Mouse (Mus musculus): ENCODE measurements at regions not wholly inside any gene's neighbourhood (a gene's known extent, or its start where the extent isn't known, plus 50 kb on each side); places are given as distances from the start of the nearest gene placed in this dataset.

GRCm38 (mm10) chr10:25857954-25858616 is 220.0 kb upstream of the Gm9767 start:
- DNase-seq = no peak

DNA sequence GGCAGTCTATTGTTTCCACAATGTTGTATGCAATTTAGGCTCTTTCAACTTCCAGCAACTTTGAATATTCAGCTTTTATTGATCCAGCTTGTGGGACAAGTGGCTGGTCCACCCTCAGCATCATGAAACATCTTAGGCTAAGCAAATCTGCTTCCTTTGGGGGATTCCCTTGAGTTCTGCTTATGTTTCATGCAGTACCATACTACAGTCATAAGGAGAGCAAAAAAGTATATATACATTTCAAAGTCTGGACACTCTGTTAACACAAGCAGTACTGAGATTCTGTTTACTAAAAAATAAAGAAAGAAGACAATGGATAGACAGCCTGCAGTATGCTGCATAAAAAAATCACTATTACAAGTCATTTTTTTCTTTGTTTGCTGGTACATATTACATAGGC is 233.7 kb upstream of the Gm9767 start:
- no peak for DNase-seq

GRCm38 (mm10) chr10:25829275-25829674 is 248.8 kb upstream of the Gm9767 start:
- DNase-seq = no peak

- DNase-seq = no peak
Measured at GRCm38 (mm10) chr10:25804223-25804622, 268.2 kb upstream of the Smlr1 start.

GRCm38 (mm10) chr10:25801499-25801898 is 265.4 kb upstream of the Smlr1 start:
- no peak for DNase-seq

DNA sequence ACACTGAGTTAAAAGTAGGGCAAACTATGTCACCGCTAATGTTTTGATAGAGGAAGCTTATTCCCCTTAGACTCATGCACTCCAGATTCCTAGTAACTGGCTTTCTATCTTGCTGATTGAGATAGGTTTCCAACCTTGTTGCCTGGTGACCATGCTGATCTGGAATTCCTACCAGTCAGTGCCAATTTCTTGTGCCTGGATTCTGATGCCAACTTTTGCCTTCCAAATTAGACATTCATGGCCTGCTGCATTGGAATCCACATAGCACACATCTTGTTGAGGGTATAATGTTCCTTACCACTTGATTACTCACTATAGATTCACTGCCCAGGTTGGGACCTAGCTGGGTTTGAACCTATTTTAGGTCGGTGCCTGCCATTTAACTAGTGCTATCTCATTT is 262.8 kb upstream of the Smlr1 start:
- DNase-seq = no peak

DNA sequence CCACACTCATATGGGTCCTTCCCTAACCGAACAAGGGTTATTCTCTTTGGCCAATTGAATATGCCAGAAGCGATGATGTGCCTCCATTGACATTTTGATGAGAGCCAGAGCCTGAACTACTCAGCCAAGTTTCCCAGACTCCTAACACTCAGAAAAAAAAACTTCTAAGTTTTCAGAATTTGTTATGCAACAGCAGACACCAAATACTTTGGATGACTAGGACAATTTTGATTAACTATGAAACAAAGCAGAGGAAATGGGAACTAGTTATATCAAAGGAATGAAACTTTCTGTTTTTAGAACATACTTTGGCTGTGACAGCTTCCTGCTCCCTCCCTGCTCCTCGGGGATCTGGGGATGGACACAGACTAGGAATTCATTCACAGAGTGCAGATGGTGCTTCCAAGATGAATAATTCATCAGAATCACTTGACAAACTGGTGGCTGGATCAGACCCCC is 254.3 kb upstream of the Smlr1 start:
- no peak for DNase-seq

- no peak for DNase-seq
Measured at GRCm38 (mm10) chr10:25788660-25789059, 252.6 kb upstream of the Smlr1 start.

DNA sequence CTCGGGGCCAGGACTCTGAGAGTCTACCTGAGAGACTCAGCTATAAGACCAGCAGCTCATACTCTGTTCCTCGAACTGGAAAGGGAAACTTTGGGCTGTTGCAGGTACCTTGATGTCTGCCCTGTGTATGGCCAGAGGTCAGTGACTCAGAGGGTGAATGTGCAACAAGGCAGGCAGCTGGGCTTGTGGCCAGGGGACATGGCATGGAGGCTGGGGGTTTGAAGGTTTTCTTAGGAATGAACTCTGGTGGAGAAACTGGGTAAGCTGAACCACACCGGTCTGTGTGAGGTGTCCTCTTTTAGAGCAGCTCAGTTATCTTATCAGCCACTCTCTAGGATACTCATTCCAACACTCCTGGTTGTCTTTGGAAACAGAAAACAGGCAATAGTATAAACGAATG is 251.9 kb upstream of the Smlr1 start:
- DNase-seq = no peak

DNA sequence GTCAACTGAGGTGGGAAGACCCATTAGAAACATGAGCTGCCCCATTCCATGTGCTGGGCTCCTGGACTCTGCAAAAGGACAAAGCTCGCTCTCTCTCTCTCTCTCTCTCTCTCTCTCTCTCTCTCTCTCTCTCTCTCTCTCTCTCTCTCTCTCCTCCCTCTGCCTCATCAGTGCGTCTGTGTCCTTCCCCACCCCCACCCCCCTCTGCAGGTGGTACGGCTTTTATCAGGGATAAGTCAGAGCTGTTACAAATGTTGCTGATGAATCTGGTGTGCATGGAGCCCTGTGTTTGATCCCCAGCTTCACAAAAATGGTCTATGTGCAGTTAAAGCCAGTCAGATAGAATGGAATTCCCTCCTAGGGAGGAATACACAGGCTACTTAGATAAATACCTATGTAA is 247.8 kb upstream of the Smlr1 start:
- DNase-seq = no peak

DNA sequence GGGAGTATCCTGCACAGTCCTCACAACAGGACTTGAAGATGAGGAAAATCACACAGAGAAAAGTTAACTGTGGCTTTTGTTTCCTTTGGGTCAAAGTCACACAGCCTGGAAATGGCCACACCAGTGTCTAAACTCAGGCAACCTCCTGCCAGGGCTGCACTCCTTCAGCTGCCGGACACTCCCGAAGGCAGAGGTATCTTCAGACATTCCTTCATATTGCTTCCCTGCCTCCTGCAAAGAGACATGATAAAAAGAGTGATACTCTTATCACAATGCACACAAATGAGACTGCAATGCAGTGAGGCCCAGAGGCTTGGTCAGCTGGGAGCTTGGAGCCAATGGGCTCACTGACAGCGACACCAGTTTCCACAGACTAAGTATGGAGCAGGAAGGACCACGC is 243.4 kb upstream of the Smlr1 start:
- DNase-seq = no peak

- DNase-seq = peak; percentile 86
Measured at GRCm38 (mm10) chr10:25777717-25778116, 241.7 kb upstream of the Smlr1 start.

DNA sequence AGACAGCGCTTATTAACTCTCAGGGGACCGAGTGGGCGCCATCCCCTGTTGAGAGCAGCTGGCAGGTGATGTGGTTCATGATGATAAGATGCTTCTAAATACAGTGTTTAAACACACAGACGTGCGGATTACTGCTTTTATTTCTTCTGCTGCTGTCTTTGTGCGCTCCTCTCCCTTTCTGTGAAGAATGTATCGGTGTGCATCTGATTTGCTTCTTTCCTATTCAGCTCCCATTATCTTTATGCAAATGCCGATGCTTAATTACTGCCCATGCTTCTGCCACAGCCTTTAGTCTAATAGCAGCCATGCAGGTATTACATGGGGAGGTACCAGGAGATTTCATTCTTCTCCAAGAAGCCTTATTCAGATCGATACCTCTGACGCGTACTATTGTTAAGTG is 240.6 kb upstream of the Smlr1 start:
- DNase-seq = no peak

DNA sequence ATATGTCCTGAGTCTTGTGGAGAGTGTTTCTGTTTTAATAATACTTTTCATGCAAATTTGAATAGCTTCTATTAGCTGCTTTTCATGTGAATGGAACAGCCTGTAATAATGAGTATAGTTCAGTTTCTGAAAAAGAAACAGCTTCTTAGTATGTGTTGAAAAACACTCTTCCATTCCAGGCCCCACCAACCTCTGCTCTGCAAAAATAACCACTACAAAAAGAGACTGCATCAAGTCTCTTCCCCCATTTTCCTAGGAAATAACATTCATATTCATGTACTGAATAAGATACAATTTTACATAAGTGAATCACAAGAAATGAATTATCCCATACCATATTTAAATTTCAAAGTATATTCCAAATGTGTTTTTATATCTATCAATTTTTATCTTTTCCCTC is 234.0 kb upstream of the Smlr1 start:
- no peak for DNase-seq

DNA sequence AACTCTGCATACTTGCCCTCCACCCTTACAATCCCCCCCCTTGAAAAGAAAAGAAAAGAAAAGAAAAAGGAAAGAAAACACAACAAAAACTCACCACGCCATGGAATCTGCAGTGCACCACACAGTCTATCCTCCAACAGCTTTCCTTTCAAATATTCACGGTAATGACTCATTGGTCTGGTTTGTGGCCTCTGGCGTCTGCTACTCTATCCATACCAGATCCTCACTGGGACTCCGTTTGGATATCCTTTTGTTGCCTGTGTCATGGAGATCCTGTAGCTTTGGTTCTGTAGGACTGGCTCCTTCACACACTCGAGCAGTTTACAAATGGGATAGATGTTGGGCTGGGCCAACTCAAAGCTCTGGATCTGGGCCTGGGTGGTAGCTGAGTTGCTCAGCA is 232.4 kb upstream of the Smlr1 start:
- DNase-seq = no peak

- no peak for DNase-seq
Measured at GRCm38 (mm10) chr10:25754300-25754699, 218.2 kb upstream of the Smlr1 start.

DNA sequence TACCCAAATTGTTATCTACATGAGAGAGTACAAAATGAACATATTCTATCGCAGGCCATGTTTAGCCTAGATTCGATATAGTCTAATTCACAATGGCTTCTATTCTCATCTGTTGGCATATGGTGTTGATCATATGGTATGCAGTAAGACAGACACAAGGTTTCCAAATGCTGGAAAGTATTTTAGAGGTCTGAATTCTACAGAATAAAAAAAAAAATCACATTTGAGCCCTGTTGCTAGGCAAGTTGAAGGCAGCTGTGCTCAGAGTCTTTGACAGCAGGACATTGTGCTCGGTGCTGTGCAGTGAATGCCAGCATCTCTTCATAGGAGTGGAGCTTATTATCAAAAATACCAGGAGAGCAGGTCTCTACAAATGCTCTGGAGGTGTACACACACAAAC is 206.6 kb upstream of the Smlr1 start:
- DNase-seq = no peak

DNA sequence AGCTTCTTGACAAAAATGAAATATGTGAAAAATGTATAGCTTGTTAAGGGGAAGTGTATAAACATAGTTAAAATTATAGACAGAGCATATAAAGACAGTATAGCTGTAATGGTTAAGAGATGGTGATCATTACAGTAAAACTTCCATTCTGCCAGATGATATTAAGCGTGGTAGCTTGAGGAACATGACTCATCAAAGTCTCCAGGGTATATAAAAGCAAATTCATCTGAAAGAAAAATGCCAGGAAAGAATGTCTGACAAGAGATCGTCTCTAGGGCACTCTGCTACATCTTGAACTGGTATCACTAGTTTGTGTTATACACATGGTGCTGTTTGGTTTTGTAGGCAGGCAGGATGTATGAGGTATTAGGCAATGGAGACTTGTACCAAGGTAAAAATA is 204.9 kb upstream of the Smlr1 start:
- DNase-seq = no peak

GRCm38 (mm10) chr10:25730470-25730869 is 194.4 kb upstream of the Smlr1 start:
- no peak for DNase-seq

DNA sequence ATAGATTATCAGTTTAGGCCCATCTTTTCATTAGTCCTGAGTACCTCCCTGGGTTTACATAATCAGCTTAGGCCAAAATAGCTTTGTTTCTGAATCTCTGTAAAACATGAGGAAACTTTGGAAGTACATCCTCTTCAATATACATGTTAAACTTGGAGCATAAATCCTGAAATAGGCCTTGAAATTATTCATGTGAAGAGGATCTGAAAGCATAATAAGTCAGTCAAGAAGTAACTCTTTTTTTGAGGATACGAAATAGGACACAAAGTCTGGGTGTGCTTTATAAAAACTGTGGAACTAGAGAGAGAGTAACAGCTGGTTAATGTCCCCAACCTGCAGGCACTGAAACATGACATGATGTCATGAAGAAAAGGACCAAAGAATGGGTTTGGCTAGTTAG is 187.9 kb upstream of the Smlr1 start:
- no peak for DNase-seq

- DNase-seq = no peak
Measured at GRCm38 (mm10) chr10:25715747-25716146, 179.7 kb upstream of the Smlr1 start.

- DNase-seq = no peak
Measured at GRCm38 (mm10) chr10:25714636-25715035, 178.6 kb upstream of the Smlr1 start.

DNA sequence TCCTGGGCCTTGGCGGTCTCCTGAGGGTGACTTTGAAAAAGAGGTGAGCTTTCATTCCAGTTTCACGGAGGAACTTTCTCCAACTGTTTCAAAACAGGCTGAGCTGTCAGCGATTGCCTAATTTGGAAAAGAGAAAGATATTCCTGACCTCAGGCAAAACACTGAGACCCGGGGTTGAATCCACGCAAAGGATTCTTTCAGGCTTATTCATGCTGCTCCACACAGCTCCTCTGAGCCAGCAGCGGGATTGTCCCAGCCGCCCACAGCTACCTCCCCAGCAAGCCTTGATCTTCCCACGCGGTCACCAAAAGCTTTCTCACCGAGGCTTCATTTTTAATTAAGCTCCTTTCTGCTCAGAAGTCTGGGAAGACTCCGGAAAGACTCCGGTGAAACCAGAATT is 178.0 kb upstream of the Smlr1 start:
- DNase-seq = no peak

DNA sequence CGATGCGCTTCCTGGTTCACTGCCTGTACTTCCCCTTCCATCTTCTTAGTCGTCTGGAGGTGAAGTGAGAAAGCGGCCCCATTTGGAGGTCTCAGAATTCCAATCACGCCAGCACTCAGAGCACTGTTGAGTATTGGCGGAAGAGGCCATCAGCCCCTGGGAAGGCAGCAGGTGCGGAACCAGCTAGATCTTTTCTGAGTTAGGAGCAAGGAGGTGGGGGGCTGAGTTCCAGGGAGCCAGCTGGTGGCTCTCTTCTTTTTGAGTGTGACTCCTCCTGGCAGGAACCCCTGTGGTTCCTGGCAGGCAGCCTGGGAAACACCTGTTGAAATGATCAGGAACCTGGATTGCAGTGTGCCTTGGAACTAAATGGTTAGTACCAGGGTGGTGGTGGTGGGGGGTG is 171.9 kb upstream of the Smlr1 start:
- no peak for DNase-seq

- DNase-seq = no peak
Measured at GRCm38 (mm10) chr10:25702146-25702545, 166.1 kb upstream of the Smlr1 start.

DNA sequence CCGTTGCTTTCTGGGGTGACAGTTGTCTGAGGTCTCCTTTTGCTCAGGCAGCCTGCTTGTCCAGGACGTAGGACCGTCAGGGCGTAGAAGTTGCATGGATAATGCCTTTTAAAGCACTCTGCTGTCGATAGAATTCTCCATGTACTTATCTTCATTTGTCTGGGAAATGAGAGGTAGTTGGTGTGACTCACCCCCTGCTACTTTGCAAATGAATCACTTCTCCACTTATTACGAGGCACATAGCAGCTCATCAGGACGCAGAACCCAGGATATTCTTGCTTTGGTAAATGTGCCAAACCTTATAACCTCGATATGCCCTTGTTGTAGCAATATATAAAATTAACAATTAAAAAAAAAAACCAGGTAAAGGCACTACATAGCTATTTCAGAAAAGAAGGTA is 159.7 kb upstream of the Smlr1 start:
- no peak for DNase-seq

Data from kidney, adult 9 months (tissue).